Mouse (Mus musculus) kidney, postnatal 36 days (tissue): ENCODE data around the gene Tac2.
"Not testable (repeated sequence)": the region's sequence is repeated elsewhere in the genome, so short reads cannot be mapped to it uniquely, and the experiment has no call there.

Experiments used
- DNase-seq, 2 experiments: peaks; one replicate each; pipeline ENCODE4 v3.0.0; 2021 to 2022; ENCODE audit warnings: mixed read lengths in 2 of 2

The Tac2 gene

DNA sequence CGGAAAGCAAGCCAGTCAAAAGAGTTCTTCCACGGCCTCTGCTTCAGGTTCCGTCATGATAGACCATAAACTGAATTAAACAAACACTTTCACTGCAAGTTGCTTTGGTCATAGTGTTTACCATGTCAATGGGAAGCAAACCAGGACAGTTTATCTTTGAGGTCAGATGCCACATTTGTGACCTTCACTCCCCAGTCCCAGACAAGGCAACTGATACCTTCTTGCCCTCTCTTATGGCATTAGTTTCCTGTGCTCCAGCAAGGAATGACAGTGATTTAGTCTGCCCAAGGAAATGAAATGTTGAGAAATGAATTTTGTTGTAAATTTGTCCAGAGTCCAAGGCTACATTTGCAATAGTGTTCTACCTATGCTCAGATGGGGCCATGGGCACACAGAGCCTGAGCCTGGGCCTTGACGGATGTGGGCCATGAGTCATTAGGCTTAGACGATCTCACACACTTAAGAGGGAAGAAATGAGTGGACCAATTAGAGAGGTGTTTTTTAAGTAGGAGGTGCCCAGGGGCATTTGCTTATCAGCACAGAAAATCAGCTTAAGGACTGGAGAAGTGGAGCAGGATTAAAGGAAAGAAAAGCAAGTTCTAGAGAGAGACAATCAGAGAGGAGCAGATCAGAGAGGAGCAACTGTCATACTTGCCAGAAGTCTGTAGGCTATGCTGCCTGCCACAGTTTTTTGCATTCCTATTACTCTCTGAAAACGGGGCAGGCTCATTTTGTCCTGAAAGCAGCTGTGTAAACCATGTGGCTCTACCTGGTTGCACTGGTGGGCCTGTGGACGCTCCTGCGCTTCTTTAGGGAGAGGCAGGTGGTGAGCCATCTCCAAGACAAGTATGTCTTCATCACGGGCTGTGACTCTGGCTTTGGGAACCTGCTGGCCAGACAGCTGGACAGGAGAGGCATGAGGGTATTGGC is 35.2 kb downstream of the Tac2 start, which contains the start of the genes Rdh1 and Rdh16f1:
Rdh1 (plus strand) TSS at position 541 of the 930 bp plus-strand sequence.
Rdh16f1 (plus strand) TSS at position 607 of the 930 bp plus-strand sequence.
- no peak for DNase-seq

DNA sequence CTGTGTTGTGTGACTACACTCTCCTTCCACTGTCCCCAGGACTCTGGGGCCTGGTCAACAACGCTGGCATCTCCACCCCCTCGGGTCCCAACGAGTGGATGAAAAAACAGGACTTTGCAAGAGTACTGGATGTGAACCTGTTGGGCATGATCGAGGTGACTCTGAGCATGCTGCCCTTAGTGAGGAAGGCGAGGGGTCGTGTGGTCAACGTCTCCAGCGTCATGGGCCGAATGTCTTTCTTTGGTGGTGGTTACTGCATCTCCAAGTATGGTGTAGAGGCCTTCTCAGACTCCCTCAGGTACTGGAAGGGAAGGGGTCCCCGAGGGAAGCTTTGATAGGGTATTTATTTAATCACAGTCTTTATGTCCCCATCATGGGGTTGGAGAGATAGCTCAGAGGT is 38.6 kb downstream of the Tac2 start:
- not testable (repeated sequence) for DNase-seq

DNA sequence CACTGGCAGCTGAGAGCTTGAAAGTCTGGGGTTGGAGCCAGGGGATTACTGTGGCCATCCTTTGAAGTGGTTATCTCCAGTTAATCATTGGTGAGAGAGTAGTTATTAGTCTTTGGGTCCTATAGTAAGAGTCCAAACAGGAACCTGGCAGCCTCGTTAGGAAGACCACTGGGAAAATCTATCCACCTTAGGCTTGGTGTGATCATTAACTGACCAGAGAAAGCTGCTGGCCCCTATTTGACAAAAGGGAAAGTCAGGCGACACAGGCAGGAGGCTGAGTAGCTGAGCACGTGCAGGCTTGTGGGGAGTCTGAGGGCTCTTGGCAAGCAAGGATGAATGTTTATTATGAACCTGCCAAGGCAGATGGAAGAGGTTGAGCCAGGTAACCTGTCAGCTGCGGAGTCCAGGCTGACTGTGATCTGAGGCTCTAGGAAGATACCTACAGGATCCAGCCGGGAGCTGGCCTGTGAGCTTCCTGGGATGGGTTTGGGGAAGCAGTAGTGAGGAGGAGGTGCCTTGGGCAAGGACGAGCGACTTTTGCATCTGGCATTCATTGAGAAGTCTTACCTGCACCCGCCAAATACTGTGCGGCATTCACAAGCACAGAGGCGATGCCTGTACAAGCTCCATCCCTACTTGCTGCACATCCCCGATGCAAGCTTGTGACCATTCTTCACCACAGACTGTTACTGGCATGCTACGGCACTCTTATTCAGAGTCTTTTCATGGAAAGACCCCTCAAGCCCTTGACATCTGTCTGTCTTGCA is 39.8 kb downstream of the Tac2 start:
- DNase-seq: peak; percentile 70 to 85

DNA sequence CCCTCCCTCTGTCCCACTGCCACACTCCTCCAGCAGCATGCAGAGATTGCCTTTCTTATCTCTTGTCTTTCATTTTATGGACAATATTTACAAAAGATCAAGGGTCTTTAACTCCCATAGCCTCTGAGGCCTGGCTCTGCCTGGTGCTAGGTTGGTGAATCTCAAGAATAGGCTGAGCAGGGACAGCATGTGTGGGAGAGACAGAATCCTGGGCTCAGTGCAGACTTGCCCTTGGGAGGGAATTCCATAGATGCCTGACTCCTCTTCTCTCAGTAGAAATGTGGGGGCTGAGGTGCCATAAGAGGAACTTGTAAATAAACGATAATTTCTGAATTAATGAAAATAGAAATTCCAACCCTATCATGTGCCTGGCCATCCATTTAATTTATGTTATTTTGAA is 42.3 kb downstream of the Tac2 start:
- DNase-seq: no peak

DNA sequence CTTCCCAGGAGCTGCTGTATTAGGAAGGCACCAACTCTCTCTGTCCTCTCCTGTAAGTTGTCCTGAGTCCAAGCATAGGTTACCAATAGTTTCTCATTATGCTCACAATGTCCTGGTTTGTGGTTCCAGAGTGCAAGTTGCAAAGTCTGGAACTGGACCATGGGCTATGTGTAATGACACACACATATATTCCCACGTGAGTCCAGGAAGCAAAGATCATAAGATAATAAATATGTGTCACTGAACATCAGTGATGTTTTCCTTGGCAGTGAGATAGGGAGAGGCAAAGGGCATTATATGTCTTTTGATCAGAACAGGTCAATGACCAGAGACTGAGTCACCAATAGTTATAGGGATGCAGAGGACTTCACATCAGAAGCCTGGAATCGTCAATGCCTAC is 51.7 kb downstream of the Tac2 start, which contains the start of gene Rdh9:
Rdh9 (plus strand) TSS at position 376 of the 400 bp plus-strand sequence.
- DNase-seq: no peak
